Mouse (Mus musculus) embryonic facial prominence, embryonic 12.5 days (tissue): ENCODE data around the gene Myl10. TPM values are rescaled to one million over a fixed set of nuclear protein-coding genes. Genes with fewer than 3 reads are reported as not detected.
"Not testable (repeated sequence)": the region's sequence is repeated elsewhere in the genome, so short reads cannot be mapped to it uniquely, and the experiment has no call there.

Experiments
- ATAC-seq: fragments of 200-750 bp; cut with Nextera tagmentation; 2 replicates; pipeline ENCODE4 v1.8.0; 2017; ENCODE audit not compliant: insufficient number of reproducible peaks, insufficient read depth, low FRiP score, low TSS enrichment
- H3K27ac ChIP-seq: fragments of 300-500 bp; sonication (generic); 2 replicates; pipeline ENCODE4 v1.5.1; 2016; ENCODE audit warnings: mild to moderate bottlenecking
- H3K27me3 ChIP-seq: fragments of 300-500 bp; sonication (generic); 2 replicates; pipeline ENCODE4 v1.6.1; 2016; ENCODE audit warnings: mild to moderate bottlenecking, moderate library complexity
- H3K36me3 ChIP-seq: fragments of 300-500 bp; sonication (generic); 2 replicates; pipeline ENCODE4 v1.6.1; 2016; ENCODE audit warnings: mild to moderate bottlenecking
- H3K4me1 ChIP-seq: fragments of 300-500 bp; sonication (generic); 2 replicates; pipeline ENCODE4 v1.6.1; 2016
- H3K4me2 ChIP-seq: fragments of 300-500 bp; sonication (generic); replicated peaks from 2 replicates; pipeline ENCODE4 v1.6.1; 2016; ENCODE audit warnings: mild to moderate bottlenecking, moderate library complexity
- H3K4me3 ChIP-seq: fragments of 300-500 bp; sonication (generic); 2 replicates; pipeline ENCODE4 v1.5.1; 2016; ENCODE audit warnings: mild to moderate bottlenecking
- H3K9ac ChIP-seq: fragments of 300-500 bp; sonication (generic); 2 replicates; pipeline ENCODE4 v1.6.1; 2016; ENCODE audit warnings: mild to moderate bottlenecking, moderate library complexity
- H3K9me3 ChIP-seq: fragments of 300-500 bp; sonication (generic); 2 replicates; pipeline ENCODE4 v1.6.1; 2016; ENCODE audit warnings: mild to moderate bottlenecking, moderate library complexity
- WGBS: fragments of 180-500 bp; shearing (Covaris S2); methylation state at CpG from one replicate; pipeline ENCODE4 v1.1.7; 2016; 5-methylcytosine and 5-hydroxymethylcytosine counted together
- polyA plus RNA-seq: library from polyadenylated mRNA; unstranded; fragments of >200 nt; fragmentation: Nextera tagmentation; extraction: Ambion mirVana; gene quantifications from 2 replicates; pipeline ENCODE4 v1.2.1, GENCODE M21; 2016

The Myl10 gene
- polyA plus RNA-seq, 1 experiment from 2014 or later, result not detected

GRCm38 (mm10) chr5:136706803-136707202 lies 13.9 kb downstream of the Myl10 start:
- Histone ChIP-seq H3K4me1 (peaks cover 10% of the 10 kb centered on the region; the same call in 1 of the 2 replicates), H3K9ac (no peak overlapping the region), H3K9me3 (no peaks in the 10 kb centered on the region), H3K27me3 (no peaks in the 10 kb centered on the region), H3K4me2 (no peak overlapping the region), H3K4me3 (no peak overlapping the region), H3K27ac (no peak overlapping the region), H3K36me3 (no peaks in the 10 kb centered on the region)
- WGBS, result 1% methylated on average over 9 of the region's 9 CpGs
- no peak for ATAC-seq

GRCm38 (mm10) chr5:136708116-136708515 lies 15.2 kb downstream of the Myl10 start:
- H3K4me2 ChIP-seq, result no peak overlapping the region
- no peak overlapping the region for H3K27ac ChIP-seq
- no peak overlapping the region for H3K9ac ChIP-seq
- no peak for ATAC-seq
- no peak overlapping the region for H3K4me3 ChIP-seq
- H3K4me1 ChIP-seq, result peaks cover 10% of the 10 kb centered on the region; the same call in 1 of the 2 replicates
- 70% methylated on average over 12 of the region's 12 CpGs for WGBS
- no peaks in the 10 kb centered on the region for H3K36me3 ChIP-seq
- no peaks in the 10 kb centered on the region for H3K9me3 ChIP-seq
- no peaks in the 10 kb centered on the region for H3K27me3 ChIP-seq

DNA sequence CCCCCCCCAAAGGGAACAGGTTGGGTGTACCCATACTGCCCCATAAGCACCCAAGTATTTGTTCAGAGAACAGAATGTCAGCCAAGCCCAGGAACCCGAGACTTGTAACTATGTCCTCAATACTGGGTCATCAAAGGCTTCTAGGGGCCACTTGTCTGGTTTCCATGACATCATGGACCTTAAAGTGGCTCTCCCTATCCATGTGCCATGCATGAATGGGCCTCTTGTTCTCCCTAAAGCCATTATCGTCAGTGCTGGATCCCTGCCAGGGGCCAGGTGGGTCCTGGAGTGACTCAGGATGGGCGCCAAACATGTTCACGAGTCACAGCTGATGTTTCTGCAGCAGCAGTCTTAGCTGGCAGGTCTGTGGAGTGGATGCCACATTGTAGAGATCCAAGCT lies 17.8 kb downstream of the Myl10 start:
- peaks cover 7% of the 10 kb centered on the region; the same call in 1 of the 2 replicates for H3K4me1 ChIP-seq
- no peak overlapping the region for H3K4me2 ChIP-seq
- no peak overlapping the region for H3K27ac ChIP-seq
- no peak overlapping the region for H3K4me3 ChIP-seq
- no peak for ATAC-seq
- no peaks in the 10 kb centered on the region for H3K9me3 ChIP-seq
- peaks cover 22% of the 10 kb centered on the region for H3K27me3 ChIP-seq
- no peaks in the 10 kb centered on the region for H3K36me3 ChIP-seq
- no peak overlapping the region for H3K9ac ChIP-seq
- WGBS, result 46% methylated on average over 4 of the region's 4 CpGs

DNA sequence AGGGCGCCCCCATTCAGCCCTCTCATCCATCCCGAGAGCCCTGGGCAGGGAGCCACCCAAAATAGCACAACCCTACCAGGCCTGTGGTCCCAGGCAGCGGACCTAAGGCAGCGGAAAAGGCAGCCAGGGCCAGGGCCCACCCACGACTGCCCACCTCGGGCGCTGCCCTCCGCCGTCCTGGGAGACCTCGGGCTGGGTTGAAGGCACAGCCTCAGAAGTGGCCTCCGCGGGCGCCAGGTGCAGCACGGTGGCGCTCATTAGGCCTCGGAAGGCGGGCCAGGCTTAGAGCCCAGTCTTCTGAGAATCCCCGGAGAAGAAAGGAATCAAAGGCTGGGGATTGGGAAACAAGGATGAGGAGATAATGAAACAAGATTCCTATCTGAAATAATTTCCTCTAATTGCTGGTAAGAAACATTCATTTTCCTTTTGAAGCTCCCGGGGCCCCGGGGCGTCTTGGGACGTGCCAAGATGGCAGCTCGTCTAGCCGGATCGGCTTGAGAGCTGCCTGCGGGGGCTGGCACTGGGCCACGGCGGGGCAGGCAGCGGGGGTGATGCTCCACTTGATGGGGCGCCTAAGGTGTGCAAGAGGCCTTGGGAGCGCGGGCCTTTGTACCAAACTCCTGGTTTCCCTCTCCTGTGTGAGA lies 21.4 kb downstream of the Myl10 start:
- H3K9me3 ChIP-seq, result no peaks in the 10 kb centered on the region
- H3K4me3 ChIP-seq, result 0 out of 2 replicates have a peak overlapping the region, but pooled peaks have one; percentile 9
- peaks cover 24% of the 10 kb centered on the region for H3K27me3 ChIP-seq
- H3K36me3 ChIP-seq, result no peaks in the 10 kb centered on the region
- 20% methylated on average over 32 of the region's 32 CpGs for WGBS
- no peak overlapping the region for H3K27ac ChIP-seq
- H3K4me2 ChIP-seq, result peak overlapping the region; percentile 33
- no peak overlapping the region for H3K9ac ChIP-seq
- peaks cover 10% of the 10 kb centered on the region; the same call in 1 of the 2 replicates for H3K4me1 ChIP-seq
- ATAC-seq, result no peak

GRCm38 (mm10) chr5:136714879-136715278 lies 21.9 kb downstream of the Myl10 start:
- Histone ChIP-seq H3K9ac (no peak overlapping the region), H3K27ac (no peak overlapping the region), H3K4me1 (peaks cover 10% of the 10 kb centered on the region; the same call in 1 of the 2 replicates), H3K4me3 (0 out of 2 replicates have a peak overlapping the region, but pooled peaks have one; percentile 9), H3K4me2 (peak overlapping the region; percentile 33), H3K36me3 (no peaks in the 10 kb centered on the region), H3K9me3 (no peaks in the 10 kb centered on the region), H3K27me3 (peaks cover 24% of the 10 kb centered on the region)
- 15% methylated on average over 11 of the region's 11 CpGs for WGBS
- no peak for ATAC-seq

GRCm38 (mm10) chr5:136716696-136717572 lies 24.0 kb downstream of the Myl10 start:
- Histone ChIP-seq H3K9ac (no peak overlapping the region), H3K36me3 (no peaks in the 10 kb centered on the region), H3K27me3 (peaks cover 24% of the 10 kb centered on the region), H3K4me1 (peaks cover 7% of the 10 kb centered on the region; the same call in 1 of the 2 replicates), H3K4me3 (no peak overlapping the region), H3K27ac (no peak overlapping the region), H3K4me2 (no peak overlapping the region), H3K9me3 (no peaks in the 10 kb centered on the region)
- no peak for ATAC-seq
- 65% methylated on average over 10 of the region's 10 CpGs for WGBS

- peaks cover 24% of the 10 kb centered on the region for H3K27me3 ChIP-seq
- H3K9ac ChIP-seq, result no peak overlapping the region
- no peak overlapping the region for H3K27ac ChIP-seq
- no peak overlapping the region for H3K4me3 ChIP-seq
- WGBS, result 91% methylated on average over 2 of the region's 2 CpGs
- H3K36me3 ChIP-seq, result no peaks in the 10 kb centered on the region
- no peak for ATAC-seq
- no peaks in the 10 kb centered on the region for H3K9me3 ChIP-seq
- peaks cover 7% of the 10 kb centered on the region; the same call in 1 of the 2 replicates for H3K4me1 ChIP-seq
- no peak overlapping the region for H3K4me2 ChIP-seq
Observed at GRCm38 (mm10) chr5:136717573-136717854, 24.6 kb downstream of the Myl10 start.

- WGBS, result 69% methylated on average over 8 of the region's 8 CpGs
- H3K4me2 ChIP-seq, result no peak overlapping the region
Observed at GRCm38 (mm10) chr5:136718656-136719055, 25.7 kb downstream of the Myl10 start.

GRCm38 (mm10) chr5:136721596-136721995 lies 28.6 kb downstream of the Myl10 start:
- Histone ChIP-seq H3K4me2 (no peak overlapping the region), H3K4me3 (no peak overlapping the region), H3K27ac (no peak overlapping the region), H3K27me3 (no peaks in the 10 kb centered on the region), H3K9me3 (no peaks in the 10 kb centered on the region), H3K36me3 (no peaks in the 10 kb centered on the region), H3K9ac (no peak overlapping the region), H3K4me1 (peaks cover 3% of the 10 kb centered on the region; the same call in 1 of the 2 replicates)
- ATAC-seq, result no peak
- WGBS, result 72% methylated on average over 5 of the region's 5 CpGs

More at GRCm38 (mm10) chr5:136718656-136719055, 25.7 kb downstream of the Myl10 start:
- Histone ChIP-seq H3K27me3 (peaks cover 20% of the 10 kb centered on the region), H3K4me3 (no peak overlapping the region), H3K9ac (no peak overlapping the region), H3K36me3 (no peaks in the 10 kb centered on the region), H3K27ac (no peak overlapping the region), H3K4me1 (peaks cover 7% of the 10 kb centered on the region; the same call in 1 of the 2 replicates), H3K9me3 (no peaks in the 10 kb centered on the region)
- ATAC-seq, result no peak

DNA sequence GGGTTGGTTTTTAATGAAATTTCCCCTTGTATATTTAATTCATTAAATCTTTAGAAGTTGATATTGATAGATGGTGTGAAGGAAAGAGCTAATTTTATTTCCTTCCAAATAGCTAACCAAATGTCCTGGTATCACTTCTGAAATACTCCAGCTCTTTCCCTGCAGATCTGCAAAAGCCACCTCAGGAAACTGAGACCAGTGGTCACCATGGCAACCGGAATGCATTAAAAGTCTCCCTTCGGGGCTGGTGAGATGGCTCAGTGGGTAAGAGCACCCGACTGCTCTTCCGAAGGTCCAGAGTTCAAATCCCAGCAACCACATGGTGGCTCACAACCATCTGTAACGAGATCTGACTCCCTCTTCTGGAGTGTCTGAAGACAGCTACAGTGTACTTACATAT lies 33.3 kb downstream of the Myl10 start:
- not testable (repeated sequence) for H3K27me3 ChIP-seq, H3K4me1 ChIP-seq, H3K9me3 ChIP-seq, ATAC-seq, H3K4me2 ChIP-seq, H3K36me3 ChIP-seq, H3K4me3 ChIP-seq, H3K9ac ChIP-seq, H3K27ac ChIP-seq
- WGBS, result 84% methylated on average over 5 of the region's 5 CpGs

- Histone ChIP-seq H3K9ac (no peak overlapping the region), H3K27ac (no peak overlapping the region)
- no peak for ATAC-seq
Observed at GRCm38 (mm10) chr5:136738918-136739317, 46.0 kb downstream of the Myl10 start.

GRCm38 (mm10) chr5:136746596-136746995 lies 53.6 kb downstream of the Myl10 start:
- H3K4me3 ChIP-seq, result no peak overlapping the region
- H3K27ac ChIP-seq, result no peak overlapping the region
- 81% methylated on average over 9 of the region's 9 CpGs for WGBS
- H3K9ac ChIP-seq, result no peak overlapping the region
- ATAC-seq, result no peak
- no peaks in the 10 kb centered on the region for H3K4me1 ChIP-seq
- H3K36me3 ChIP-seq, result peaks cover 96% of the 10 kb centered on the region
- H3K9me3 ChIP-seq, result peaks cover 25% of the 10 kb centered on the region
- no peak overlapping the region for H3K4me2 ChIP-seq
- no peaks in the 10 kb centered on the region for H3K27me3 ChIP-seq

More at GRCm38 (mm10) chr5:136738918-136739317, 46.0 kb downstream of the Myl10 start:
- Histone ChIP-seq H3K27me3 (no peaks in the 10 kb centered on the region), H3K9me3 (no peaks in the 10 kb centered on the region), H3K36me3 (peaks cover 30% of the 10 kb centered on the region), H3K4me1 (no peaks in the 10 kb centered on the region), H3K4me2 (no peak overlapping the region), H3K4me3 (no peak overlapping the region)
- 66% methylated on average over 6 of the region's 6 CpGs for WGBS
